8 mouse cellular contexts compared by ENCODE assay signal in the genomic region with DNA sequence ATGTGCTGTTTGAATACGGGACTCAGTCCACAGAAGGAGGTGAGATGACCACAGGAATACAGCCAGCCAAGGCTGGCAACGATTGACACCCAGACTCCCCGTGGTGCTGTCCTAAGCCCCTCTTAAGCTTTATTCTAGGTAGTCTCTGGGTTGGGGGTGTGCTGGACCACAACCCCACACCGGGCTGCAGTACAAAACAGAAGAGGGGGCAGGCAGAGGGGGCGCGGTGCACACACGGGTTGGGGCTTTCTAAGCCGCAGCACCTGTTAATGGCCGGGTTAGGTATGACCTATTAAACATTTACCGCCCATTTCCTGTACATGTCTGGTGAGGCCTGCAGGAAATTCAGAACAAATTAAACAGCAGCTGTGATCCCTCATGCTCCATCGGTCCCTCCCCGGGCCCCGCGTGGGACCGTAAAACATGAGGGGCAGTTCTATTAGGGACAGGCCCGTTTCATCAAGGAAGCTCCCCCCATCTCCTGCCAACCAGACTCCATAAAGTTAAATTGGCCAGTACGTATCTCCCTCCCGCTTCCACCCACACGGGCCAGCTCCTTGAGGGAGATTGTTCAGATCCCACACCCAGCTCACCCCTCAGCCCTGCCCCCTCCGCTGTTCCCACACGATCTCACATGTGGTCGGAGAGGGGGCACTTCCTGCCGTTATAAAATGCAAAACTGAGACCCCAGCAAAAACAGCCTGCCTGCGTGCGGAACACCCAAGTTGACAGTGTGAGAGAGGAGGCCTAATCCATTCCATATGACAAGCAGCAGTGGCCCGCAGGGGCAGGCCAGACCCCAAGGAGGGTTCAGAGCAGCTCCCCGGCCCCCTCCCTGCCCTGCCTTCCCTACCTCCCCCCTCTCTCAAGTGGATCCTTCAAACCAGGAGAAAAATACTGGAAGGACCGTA.
DNase-seq lines count a peak whose midpoint lies in the region; ATAC-seq lines count a peak whose summit lies in the region.

No protein-coding gene starts in this region.

- H3K9ac ChIP-seq in embryonic facial prominence, embryonic 13.5 days: peak overlapping the region; percentile 55; the same call in 1 of the 2 replicates

- H3K27me3 ChIP-seq in embryonic facial prominence, embryonic 13.5 days: peaks cover 46% of the 10 kb centered on the region

- peak overlapping the region; percentile 92 for H3K27ac ChIP-seq in embryonic facial prominence, embryonic 13.5 days

- H3K36me3 ChIP-seq in embryonic facial prominence, embryonic 13.5 days: no peaks in the 10 kb centered on the region

- H3K4me2 ChIP-seq in embryonic facial prominence, embryonic 13.5 days: peak overlapping the region; percentile 61

- DNase-seq in MN1 (ENCODE audit: low spot score): peak; percentile 48
- peak; percentile 82 for DNase-seq in hindlimb bud, embryonic 11.5 days (ENCODE audit: extremely low spot score, low read depth, low spot score)
- peak; percentile 85 for DNase-seq in mesoderm, embryonic 11.5 days (ENCODE audit: low read depth, low spot score)
- DNase-seq in thymus, postnatal 14 days: peak; percentile 74
- no peak for DNase-seq in cerebellum, adult 18-20 months
- DNase-seq in right cerebral cortex, postnatal 10 days (ENCODE audit: low spot score in 2 of 2): no peak
- no peak for DNase-seq in layer of hippocampus, postnatal 10 days (ENCODE audit: low spot score in 2 of 2)

- 10% methylated on average over 28 of the region's 28 CpGs for WGBS in embryonic facial prominence, embryonic 13.5 days

- peak overlapping the region; percentile 27 for H3K4me3 ChIP-seq in embryonic facial prominence, embryonic 13.5 days

- peaks cover 65% of the 10 kb centered on the region for H3K4me1 ChIP-seq in embryonic facial prominence, embryonic 13.5 days

- peak; percentile 84 for ATAC-seq in embryonic facial prominence, embryonic 13.5 days (ENCODE audit: insufficient number of reproducible peaks, insufficient read depth, low FRiP score, low TSS enrichment, low read depth)

- no peaks in the 10 kb centered on the region for H3K9me3 ChIP-seq in embryonic facial prominence, embryonic 13.5 days

Comparison
In these comparisons a context has a peak if more than half of its experiments do, and no peak if none do; other contexts are left out.
1. DNase-seq: peak in MN1 (single experiment), hindlimb bud, embryonic 11.5 days (single experiment), mesoderm, embryonic 11.5 days (single experiment) and thymus, postnatal 14 days (single experiment); none in cerebellum, adult 18-20 months (0 of 2), right cerebral cortex, postnatal 10 days (0 of 2) and layer of hippocampus, postnatal 10 days (0 of 2).